Mouse (Mus musculus) thymus, adult 2 months (tissue): ENCODE data around the gene Rab40b.

Experiments used
- CTCF ChIP-seq: fragments of 200-500 bp; IDR thresholded peaks from 2 replicates; pipeline ENCODE4 v1.5.1; 2012; ENCODE audit warnings: mild to moderate bottlenecking, control low read depth, low read length, moderate library complexity, borderline replicate concordance; ENCODE audit not compliant: control insufficient read depth, poor library complexity, insufficient read depth; ENCODE audit errors: extremely low read depth
- POLR2A ChIP-seq: fragments of 200-500 bp; IDR thresholded peaks from 2 replicates; pipeline ENCODE4 v1.6.1; 2012; ENCODE audit warnings: mild to moderate bottlenecking, low read length, control low read depth, moderate library complexity; ENCODE audit not compliant: control insufficient read depth, poor library complexity, insufficient read depth; ENCODE audit errors: extremely low read depth

DNA sequence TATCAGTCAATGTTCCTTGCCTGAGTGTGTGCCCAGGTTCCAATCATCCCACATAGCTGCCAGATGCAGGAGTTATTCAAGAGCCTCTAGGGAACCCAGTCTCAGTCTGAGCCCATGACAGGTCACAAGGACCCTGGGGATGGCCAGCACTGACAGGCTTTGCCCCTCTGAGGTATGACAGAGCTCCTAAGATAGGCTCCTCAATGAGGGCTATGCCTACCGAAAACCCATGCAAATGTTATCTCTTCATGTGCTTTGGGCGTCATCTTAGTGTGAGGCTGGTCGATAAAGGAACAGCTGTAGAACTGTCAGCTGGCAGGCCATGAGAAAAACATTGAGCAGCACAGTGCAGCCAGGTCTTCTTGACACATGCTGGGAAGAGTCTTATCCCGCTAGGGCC, 45.3 kb upstream of the Rab40b start:
- TF ChIP-seq POLR2A, result no peak
- TF ChIP-seq CTCF, result no peak
